Mouse (Mus musculus) midbrain, embryonic 13.5 days (tissue): ENCODE data around the gene Atoh8. TPM values are rescaled to one million over a fixed set of nuclear protein-coding genes. Genes with fewer than 3 reads are reported as not detected.

Source experiments
- ATAC-seq: fragments of 200-750 bp; cut with Nextera tagmentation; 2 replicates; pipeline ENCODE4 v1.8.0; 2017; ENCODE audit warnings: mild to moderate bottlenecking, moderate TSS enrichment, moderate library complexity
- H3K27ac ChIP-seq: fragments of 300-500 bp; sonication (generic); 2 replicates; pipeline ENCODE4 v1.5.1; 2015; ENCODE audit warnings: inconsistent platforms, mild to moderate bottlenecking, moderate library complexity
- H3K27me3 ChIP-seq: fragments of 300-500 bp; sonication (generic); 2 replicates; pipeline ENCODE4 v1.6.1; 2015; ENCODE audit warnings: mild to moderate bottlenecking, inconsistent platforms
- H3K36me3 ChIP-seq: fragments of 300-500 bp; sonication (generic); 2 replicates; pipeline ENCODE4 v1.6.1; 2015; ENCODE audit warnings: mild to moderate bottlenecking, inconsistent platforms
- H3K4me1 ChIP-seq: fragments of 300-500 bp; sonication (generic); replicated peaks from 2 replicates; pipeline ENCODE4 v1.6.1; 2015; ENCODE audit warnings: inconsistent platforms
- H3K4me2 ChIP-seq: fragments of 300-500 bp; sonication (generic); replicated peaks from 2 replicates; pipeline ENCODE4 v1.6.1; 2015; ENCODE audit warnings: moderate library complexity, mild to moderate bottlenecking, inconsistent platforms
- H3K4me3 ChIP-seq: fragments of 300-500 bp; sonication (generic); replicated peaks from 2 replicates; pipeline ENCODE4 v1.5.1; 2015; ENCODE audit warnings: mild to moderate bottlenecking, inconsistent platforms
- H3K9ac ChIP-seq: fragments of 300-500 bp; sonication (generic); replicated peaks from 2 replicates; pipeline ENCODE4 v1.6.1; 2015; ENCODE audit warnings: mild to moderate bottlenecking, inconsistent platforms
- H3K9me3 ChIP-seq: fragments of 300-500 bp; sonication (generic); 2 replicates; pipeline ENCODE4 v1.6.1; 2016; ENCODE audit warnings: mild to moderate bottlenecking, inconsistent platforms
- WGBS: fragments of 180-500 bp; shearing (Covaris S2); methylation state at CpG from one replicate; pipeline ENCODE4 v1.1.7; 2015; 5-methylcytosine and 5-hydroxymethylcytosine counted together
- polyA plus RNA-seq: library from polyadenylated mRNA; unstranded; fragments of >200 nt; fragmentation: Nextera tagmentation; extraction: Ambion mirVana; gene quantifications from 2 replicates; pipeline ENCODE4 v1.2.1, GENCODE M21; 2015

Atoh8 gene
- polyA plus RNA-seq, 1 experiment from 2014 or later, result 3.8 TPM

DNA sequence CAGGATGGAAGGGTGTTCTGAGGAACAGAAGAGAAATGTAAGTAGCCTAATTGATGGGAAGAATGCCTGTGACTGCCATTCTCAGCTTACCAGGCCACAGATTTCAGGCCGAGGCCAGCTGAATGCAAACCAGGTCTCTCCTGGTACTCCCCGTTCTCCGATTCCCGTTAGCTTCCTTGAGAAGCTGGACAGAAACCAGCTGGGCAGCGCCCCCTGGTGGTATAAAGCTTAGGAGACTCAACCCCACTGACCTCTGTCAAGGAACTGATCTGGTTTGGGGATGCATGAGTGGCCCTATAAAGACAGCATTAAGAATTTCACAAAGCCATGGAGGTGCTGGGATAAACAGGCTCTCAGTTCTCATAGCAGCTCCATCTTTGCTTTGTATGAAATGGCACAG is 1.7 kb upstream of the Atoh8 start:
- Histone ChIP-seq H3K27ac (no peak overlapping the region), H3K4me3 (no peak overlapping the region), H3K9me3 (no peaks in the 10 kb centered on the region), H3K9ac (no peak overlapping the region), H3K27me3 (peaks cover 83% of the 10 kb centered on the region), H3K4me1 (peaks cover 43% of the 10 kb centered on the region), H3K4me2 (no peak overlapping the region), H3K36me3 (no peaks in the 10 kb centered on the region)
- ATAC-seq, result no peak
- WGBS, result 3% methylated on average over 5 of the region's 5 CpGs

DNA sequence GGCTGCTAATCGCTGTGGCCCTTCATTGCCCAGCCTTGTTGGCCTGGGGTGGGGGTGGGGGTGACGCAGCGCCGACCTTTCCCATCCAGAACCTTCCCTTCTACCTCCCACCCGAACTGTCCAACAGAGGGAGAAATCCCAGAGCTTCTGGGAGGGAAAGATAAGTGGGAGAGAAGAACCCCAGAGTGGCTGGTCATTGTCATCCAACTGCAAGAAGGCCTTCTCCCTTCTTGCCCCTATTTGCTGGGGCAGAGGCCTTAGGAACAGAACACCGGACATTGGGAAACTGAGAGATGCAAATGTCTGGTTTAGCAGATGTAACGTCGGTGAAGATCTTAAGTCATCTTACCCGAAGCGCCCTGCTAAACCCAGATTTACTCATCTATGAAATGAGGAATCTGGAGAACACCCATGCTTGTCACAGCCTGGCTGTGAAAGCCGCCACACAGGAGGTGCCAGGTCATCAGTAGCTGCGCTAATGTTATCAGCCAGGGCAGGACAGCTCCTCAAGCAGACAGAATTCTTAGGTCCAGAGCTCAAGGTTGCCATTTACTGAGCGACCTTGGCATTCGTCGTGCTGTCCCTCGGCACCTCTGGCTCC is 530 bp upstream of the Atoh8 start:
- H3K4me2 ChIP-seq, result peak overlapping the region; percentile 100
- 0 out of 2 replicates have a peak overlapping the region, but pooled peaks have one; percentile 64 for H3K27ac ChIP-seq
- 19% methylated on average over 16 of the region's 16 CpGs for WGBS
- H3K36me3 ChIP-seq, result no peaks in the 10 kb centered on the region
- peak overlapping the region; percentile 57 for H3K4me3 ChIP-seq
- peaks cover 87% of the 10 kb centered on the region for H3K27me3 ChIP-seq
- H3K4me1 ChIP-seq, result peaks cover 49% of the 10 kb centered on the region
- peak overlapping the region; percentile 63 for H3K9ac ChIP-seq
- H3K9me3 ChIP-seq, result no peaks in the 10 kb centered on the region
- no peak for ATAC-seq

DNA sequence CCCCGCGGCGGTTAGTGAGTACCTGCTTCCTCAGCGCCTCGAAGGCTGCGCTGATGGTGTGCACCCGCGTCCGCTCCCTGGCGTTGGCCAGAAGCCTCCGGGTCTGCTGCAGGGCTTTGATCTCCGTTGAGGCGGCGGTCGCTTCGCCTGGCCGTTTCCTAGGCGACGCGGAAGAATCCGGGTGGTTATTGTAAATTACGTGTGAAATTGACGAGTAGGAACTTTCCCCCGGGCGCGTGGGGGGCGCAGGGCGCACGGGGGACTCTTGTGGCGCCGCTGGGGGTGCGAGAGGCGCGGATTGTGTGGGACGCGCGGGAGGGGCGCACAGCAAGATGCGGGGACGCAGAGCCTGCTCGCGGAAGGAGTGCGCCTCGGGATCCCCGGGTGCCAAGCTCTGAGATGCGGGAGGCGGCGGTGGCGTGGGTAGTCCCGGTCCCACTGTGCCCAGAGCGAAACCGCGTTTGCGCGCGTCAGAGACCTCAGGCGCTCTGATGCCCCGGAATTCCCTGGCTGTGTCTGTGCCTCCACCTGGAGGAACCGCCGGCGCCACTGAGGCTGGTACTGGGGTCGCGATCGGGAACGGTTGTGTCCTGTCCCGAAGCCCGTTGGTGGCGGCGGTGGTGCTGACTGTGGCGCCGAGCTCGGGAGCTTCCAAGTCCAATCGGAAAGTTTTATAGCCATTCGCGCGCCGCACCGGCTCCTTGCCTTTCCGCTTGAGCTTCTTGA is 842 bp downstream of the Atoh8 start:
- no peaks in the 10 kb centered on the region for H3K9me3 ChIP-seq
- H3K9ac ChIP-seq, result peak overlapping the region; percentile 63
- peaks cover 55% of the 10 kb centered on the region for H3K4me1 ChIP-seq
- peak overlapping the region; percentile 64 for H3K27ac ChIP-seq
- H3K27me3 ChIP-seq, result peaks cover 83% of the 10 kb centered on the region
- H3K36me3 ChIP-seq, result no peaks in the 10 kb centered on the region
- peak; percentile 72 for ATAC-seq
- peak overlapping the region; percentile 100 for H3K4me2 ChIP-seq
- WGBS, result under 1% methylated on average over 78 of the region's 79 CpGs
- peak overlapping the region; percentile 57 for H3K4me3 ChIP-seq

DNA sequence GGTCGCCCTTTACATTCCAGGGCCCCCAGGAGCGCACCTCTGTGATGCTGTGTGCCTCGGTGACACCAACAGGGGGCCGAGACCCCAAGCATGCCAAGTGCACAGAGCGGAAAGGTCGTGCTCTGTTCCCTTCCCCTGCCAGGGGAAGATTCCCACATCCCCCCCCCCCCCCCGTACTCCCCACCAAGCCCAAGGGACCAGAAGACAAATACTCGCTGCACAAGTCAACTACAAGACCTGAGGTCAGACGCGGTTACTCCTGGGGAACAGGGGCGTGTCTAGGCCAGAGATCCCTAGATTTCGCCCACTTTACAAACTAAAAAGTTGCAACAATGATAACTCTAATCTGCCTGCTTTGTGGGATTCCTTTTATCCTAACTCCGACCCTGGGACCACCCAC is 1.4 kb downstream of the Atoh8 start:
- H3K36me3 ChIP-seq, result no peaks in the 10 kb centered on the region
- H3K9ac ChIP-seq, result peak overlapping the region; percentile 63; the same call in 1 of the 2 replicates
- no peaks in the 10 kb centered on the region for H3K9me3 ChIP-seq
- 0% methylated on average over 13 of the region's 13 CpGs for WGBS
- H3K27ac ChIP-seq, result peak overlapping the region; percentile 64; the same call in 1 of the 2 replicates
- peak; percentile 2; the same call in 1 of the 2 replicates for ATAC-seq
- H3K27me3 ChIP-seq, result peaks cover 82% of the 10 kb centered on the region
- H3K4me3 ChIP-seq, result peak overlapping the region; percentile 57
- H3K4me1 ChIP-seq, result peaks cover 55% of the 10 kb centered on the region
- peak overlapping the region; percentile 100 for H3K4me2 ChIP-seq

DNA sequence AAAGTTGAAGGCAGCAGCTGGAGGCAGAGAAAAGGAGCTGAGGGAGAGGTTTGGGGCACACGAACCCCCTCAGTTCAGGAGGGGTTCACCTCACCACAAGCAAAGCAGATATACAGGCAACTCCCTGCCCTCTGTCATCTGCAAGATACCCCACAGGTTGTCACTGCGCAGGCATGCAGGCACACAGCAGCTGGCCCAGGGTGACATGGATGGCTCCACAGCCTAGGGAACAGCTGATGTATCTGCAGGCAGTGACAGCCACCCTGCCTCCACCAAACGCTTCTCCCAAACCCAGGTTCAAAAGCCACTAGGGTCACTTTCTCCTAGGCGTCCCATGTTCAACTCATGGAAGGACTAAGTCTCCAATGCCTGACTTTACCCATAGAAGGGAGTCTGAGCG is 2.5 kb downstream of the Atoh8 start:
- Histone ChIP-seq H3K9ac (no peak overlapping the region), H3K36me3 (no peaks in the 10 kb centered on the region), H3K27me3 (peaks cover 81% of the 10 kb centered on the region), H3K9me3 (no peaks in the 10 kb centered on the region), H3K4me1 (peaks cover 55% of the 10 kb centered on the region), H3K27ac (no peak overlapping the region), H3K4me2 (peak overlapping the region; percentile 100), H3K4me3 (peak overlapping the region; percentile 57; the same call in 1 of the 2 replicates)
- 50% methylated on average over 5 of the region's 5 CpGs for WGBS
- ATAC-seq, result no peak

DNA sequence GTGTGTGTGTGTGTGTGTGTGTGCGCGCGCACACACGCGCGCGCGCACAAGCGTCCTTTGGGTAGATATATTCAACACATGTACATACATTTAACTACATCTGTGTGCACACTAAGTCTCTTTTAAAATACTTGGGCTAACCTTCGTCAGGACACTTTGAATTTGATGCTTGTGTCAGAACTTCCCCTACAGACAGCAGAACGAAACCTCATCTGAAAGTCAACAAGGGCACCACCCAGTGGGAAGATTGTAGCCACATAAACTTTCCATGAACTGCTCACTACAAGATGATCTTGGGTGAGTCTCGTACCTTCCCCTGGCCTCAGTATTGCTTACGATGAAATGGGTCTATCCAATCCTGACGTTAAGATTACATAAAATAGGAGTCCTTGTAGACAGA is 3.0 kb downstream of the Atoh8 start:
- no peak for ATAC-seq
- peaks cover 55% of the 10 kb centered on the region for H3K4me1 ChIP-seq
- WGBS, result 94% methylated on average over 14 of the region's 14 CpGs
- no peaks in the 10 kb centered on the region for H3K9me3 ChIP-seq
- H3K27ac ChIP-seq, result no peak overlapping the region
- H3K4me3 ChIP-seq, result no peak overlapping the region
- H3K9ac ChIP-seq, result no peak overlapping the region
- H3K4me2 ChIP-seq, result peak overlapping the region; percentile 100; the same call in 1 of the 2 replicates
- no peaks in the 10 kb centered on the region for H3K36me3 ChIP-seq
- peaks cover 79% of the 10 kb centered on the region for H3K27me3 ChIP-seq

DNA sequence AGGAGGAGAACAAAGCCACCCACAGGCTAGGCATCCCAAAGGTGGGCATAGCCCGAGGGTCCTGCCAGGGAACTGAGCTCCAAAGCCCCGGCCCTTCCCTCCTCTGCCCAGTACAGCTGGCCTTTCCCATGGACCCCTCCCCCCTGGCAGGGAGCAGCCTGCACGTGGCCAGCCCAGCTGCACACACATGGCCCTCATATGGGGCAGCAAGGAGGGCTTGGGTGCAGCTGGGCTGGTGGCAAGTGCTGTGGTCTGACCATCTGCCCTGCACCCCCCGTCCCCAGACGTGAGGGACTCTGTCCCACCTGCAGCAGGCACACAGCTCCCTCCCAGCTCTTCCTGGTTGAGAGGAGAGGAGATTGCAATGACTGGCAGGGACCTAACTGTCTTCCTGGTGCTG is 4.5 kb downstream of the Atoh8 start:
- ATAC-seq, result peak; percentile 31; the same call in 1 of the 2 replicates
- H3K4me1 ChIP-seq, result peaks cover 44% of the 10 kb centered on the region
- H3K9me3 ChIP-seq, result no peaks in the 10 kb centered on the region
- no peak overlapping the region for H3K27ac ChIP-seq
- H3K27me3 ChIP-seq, result peaks cover 69% of the 10 kb centered on the region
- WGBS, result 28% methylated on average over 5 of the region's 5 CpGs
- H3K36me3 ChIP-seq, result no peaks in the 10 kb centered on the region
- peak overlapping the region; percentile 15; the same call in 1 of the 2 replicates for H3K4me2 ChIP-seq
- H3K9ac ChIP-seq, result no peak overlapping the region
- H3K4me3 ChIP-seq, result no peak overlapping the region

DNA sequence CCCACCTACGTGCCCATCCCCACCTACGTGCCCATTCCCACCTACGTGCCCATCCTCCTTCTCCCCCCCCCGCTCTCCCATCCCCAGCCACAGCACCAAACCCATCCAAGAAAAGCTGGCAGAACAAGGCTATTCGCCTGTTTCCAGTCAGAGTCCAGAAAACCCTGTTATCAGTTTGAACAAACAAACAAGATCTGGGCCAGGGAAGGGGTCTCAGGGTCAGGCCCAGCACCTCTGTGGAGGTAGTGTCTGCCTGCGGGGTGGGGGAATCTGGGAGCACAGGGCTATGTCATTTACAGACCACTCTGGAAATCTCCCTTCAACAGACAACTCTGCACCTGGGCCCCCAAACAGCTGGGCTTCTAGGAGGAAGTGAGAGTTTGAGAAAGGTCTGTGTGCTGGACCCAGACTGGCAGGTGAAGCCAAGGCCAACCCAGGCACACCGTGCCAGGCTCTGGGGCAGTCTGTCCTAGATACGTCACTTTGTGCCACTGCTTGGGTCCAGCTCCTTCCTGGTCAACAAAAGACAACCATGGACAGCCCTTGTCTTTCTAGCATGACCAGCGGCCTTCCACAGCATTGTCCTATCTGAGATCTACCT is 7.6 kb downstream of the Atoh8 start:
- no peak for ATAC-seq
- WGBS, result 90% methylated on average over 9 of the region's 9 CpGs
- peaks cover 19% of the 10 kb centered on the region for H3K4me1 ChIP-seq
- H3K27ac ChIP-seq, result no peak overlapping the region
- H3K9me3 ChIP-seq, result no peaks in the 10 kb centered on the region
- H3K4me3 ChIP-seq, result no peak overlapping the region
- peaks cover 67% of the 10 kb centered on the region for H3K27me3 ChIP-seq
- no peak overlapping the region for H3K9ac ChIP-seq
- no peaks in the 10 kb centered on the region for H3K36me3 ChIP-seq
- H3K4me2 ChIP-seq, result no peak overlapping the region

DNA sequence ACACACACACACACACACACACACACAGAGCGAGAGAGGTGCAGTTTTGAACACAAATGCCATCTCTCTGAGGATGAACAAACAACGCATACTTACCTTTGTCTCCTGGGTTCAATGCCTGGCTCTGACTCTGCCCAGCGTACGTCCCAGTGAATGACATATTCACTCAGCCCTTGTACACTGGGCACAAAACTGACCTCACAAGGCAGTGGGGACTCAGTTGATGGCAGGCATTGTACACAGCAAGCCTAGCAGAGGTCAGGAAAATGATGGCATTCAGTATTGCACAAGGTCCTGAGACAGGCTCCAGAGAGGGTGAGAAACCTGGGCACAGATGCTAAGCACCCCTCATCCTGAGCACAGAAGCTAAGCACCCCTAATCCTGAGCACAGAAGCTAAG is 8.4 kb downstream of the Atoh8 start:
- Histone ChIP-seq H3K9me3 (no peaks in the 10 kb centered on the region), H3K9ac (no peak overlapping the region), H3K36me3 (no peaks in the 10 kb centered on the region), H3K4me2 (no peak overlapping the region), H3K27me3 (peaks cover 66% of the 10 kb centered on the region), H3K4me3 (no peak overlapping the region), H3K4me1 (peaks cover 25% of the 10 kb centered on the region), H3K27ac (no peak overlapping the region)
- WGBS, result 87% methylated on average over 4 of the region's 4 CpGs
- ATAC-seq, result no peak

DNA sequence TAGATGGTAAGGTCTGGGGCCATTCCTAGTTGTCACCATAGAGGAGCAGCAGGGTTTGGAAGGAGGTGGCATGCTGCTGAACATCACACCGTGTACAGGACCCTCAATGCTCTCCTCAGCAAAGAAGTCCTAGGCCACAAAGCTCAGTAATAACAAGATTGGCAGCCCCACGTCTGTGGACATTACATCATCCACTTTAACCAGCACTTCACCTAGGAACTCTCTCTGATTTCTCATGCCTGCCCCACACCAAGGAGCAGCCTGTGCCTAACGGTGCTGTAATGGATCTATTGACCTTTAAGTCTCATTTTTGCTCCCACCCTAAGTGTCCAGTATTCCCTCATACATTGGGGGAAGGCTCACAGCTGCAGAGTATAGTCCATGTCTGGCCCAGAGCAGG is 9.7 kb downstream of the Atoh8 start:
- Histone ChIP-seq H3K4me1 (peaks cover 25% of the 10 kb centered on the region), H3K9ac (no peak overlapping the region), H3K36me3 (no peaks in the 10 kb centered on the region), H3K4me3 (no peak overlapping the region), H3K27me3 (peaks cover 65% of the 10 kb centered on the region), H3K4me2 (no peak overlapping the region), H3K27ac (no peak overlapping the region), H3K9me3 (no peaks in the 10 kb centered on the region)
- ATAC-seq, result no peak
- 76% methylated on average over 3 of the region's 3 CpGs for WGBS

DNA sequence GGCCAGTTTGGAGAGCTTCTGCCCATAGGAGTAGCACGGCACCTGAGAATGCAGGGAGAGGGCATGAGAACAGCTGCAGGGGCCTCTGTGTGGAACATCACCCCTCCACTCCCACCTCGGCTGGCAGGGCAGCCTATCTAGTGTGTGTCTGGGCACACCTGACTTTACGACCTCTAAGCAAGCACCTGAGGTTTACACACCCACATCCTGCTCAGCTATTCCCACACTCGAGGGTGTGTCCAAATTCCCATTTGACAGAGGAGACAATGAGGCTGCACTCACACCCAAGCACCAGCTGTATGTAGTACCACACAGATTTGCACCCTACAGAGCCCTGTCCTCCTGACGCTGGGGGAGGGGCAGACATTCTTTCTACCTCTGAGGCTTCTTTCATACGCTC is 11.5 kb downstream of the Atoh8 start:
- H3K4me2 ChIP-seq, result no peak overlapping the region
- H3K36me3 ChIP-seq, result no peaks in the 10 kb centered on the region
- H3K9me3 ChIP-seq, result no peaks in the 10 kb centered on the region
- H3K4me1 ChIP-seq, result peaks cover 29% of the 10 kb centered on the region
- H3K9ac ChIP-seq, result no peak overlapping the region
- WGBS, result 74% methylated on average over 6 of the region's 6 CpGs
- ATAC-seq, result no peak
- no peak overlapping the region for H3K27ac ChIP-seq
- H3K4me3 ChIP-seq, result no peak overlapping the region
- peaks cover 68% of the 10 kb centered on the region for H3K27me3 ChIP-seq

DNA sequence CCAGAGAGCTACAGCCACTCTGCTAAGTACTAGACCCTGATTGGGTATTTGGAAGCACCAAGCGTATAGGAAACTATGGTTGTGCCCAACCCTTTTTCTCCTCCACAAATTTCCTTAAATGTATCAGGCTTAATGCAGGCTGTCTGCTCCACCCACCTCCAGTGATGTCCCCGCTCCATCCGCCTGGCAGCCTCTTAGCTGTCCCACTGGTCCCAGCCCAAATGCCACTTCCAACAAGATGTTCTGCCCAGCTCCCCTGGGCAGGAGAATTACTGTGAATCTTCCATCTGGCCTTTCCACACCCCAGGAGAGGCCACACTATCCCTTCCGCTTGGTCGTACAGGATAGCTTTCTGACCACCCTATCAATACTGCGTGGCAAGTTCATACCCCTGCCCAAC is 12.5 kb downstream of the Atoh8 start:
- WGBS, result 79% methylated on average over 6 of the region's 6 CpGs
- Histone ChIP-seq H3K4me1 (peaks cover 40% of the 10 kb centered on the region), H3K9me3 (no peaks in the 10 kb centered on the region), H3K4me3 (no peak overlapping the region), H3K36me3 (no peaks in the 10 kb centered on the region), H3K4me2 (0 out of 2 replicates have a peak overlapping the region, but pooled peaks have one; percentile 17), H3K27ac (no peak overlapping the region), H3K9ac (no peak overlapping the region), H3K27me3 (peaks cover 67% of the 10 kb centered on the region)
- ATAC-seq, result no peak
